Mouse (Mus musculus) intestine, postnatal 0 days (tissue): ENCODE data around the gene Mast4. TPM values are rescaled to one million over a fixed set of nuclear protein-coding genes. Genes with fewer than 3 reads are reported as not detected.

Experiments used
- ATAC-seq: fragments of 200-750 bp; cut with Nextera tagmentation; 2 replicates; pipeline ENCODE4 v1.8.0; 2017; ENCODE audit warnings: mild to moderate bottlenecking, moderate TSS enrichment, moderate library complexity
- H3K27ac ChIP-seq: fragments of 300-500 bp; sonication (generic); 2 replicates; pipeline ENCODE4 v1.5.1; 2014; ENCODE audit warnings: mild to moderate bottlenecking, low read depth, low read length, moderate library complexity
- H3K27me3 ChIP-seq: fragments of 300-500 bp; sonication (generic); replicated peaks from 2 replicates; pipeline ENCODE4 v1.6.1; 2014; ENCODE audit warnings: low read length, mixed read lengths; ENCODE audit not compliant: control insufficient read depth, insufficient read depth
- H3K36me3 ChIP-seq: fragments of 300-500 bp; sonication (generic); 2 replicates; pipeline ENCODE4 v1.6.1; 2014; ENCODE audit warnings: mild to moderate bottlenecking, moderate library complexity; ENCODE audit not compliant: control insufficient read depth, insufficient read depth
- H3K4me1 ChIP-seq: fragments of 300-500 bp; sonication (generic); replicated peaks from 2 replicates; pipeline ENCODE4 v1.6.1; 2014; ENCODE audit warnings: antibody characterized with exemption, low read length, mixed read lengths; ENCODE audit not compliant: control insufficient read depth, insufficient read depth
- H3K4me2 ChIP-seq: fragments of 300-500 bp; sonication (generic); replicated peaks from 2 replicates; pipeline ENCODE4 v1.6.1; 2014; ENCODE audit warnings: low read depth, mild to moderate bottlenecking, moderate library complexity
- H3K4me3 ChIP-seq: fragments of 300-500 bp; sonication (generic); 2 replicates; pipeline ENCODE4 v1.5.1; 2014; ENCODE audit warnings: low read depth, low read length
- H3K9ac ChIP-seq: fragments of 300-500 bp; sonication (generic); 2 replicates; pipeline ENCODE4 v1.6.1; 2014; ENCODE audit warnings: mild to moderate bottlenecking, low read depth, low read length
- H3K9me3 ChIP-seq: fragments of 300-500 bp; sonication (generic); 2 replicates; pipeline ENCODE4 v1.6.1; 2016; ENCODE audit warnings: mixed run types; ENCODE audit not compliant: control insufficient read depth
- CTCF ChIP-seq: sonication (generic); IDR thresholded peaks from 2 replicates; pipeline ENCODE4 v1.5.1; 2016; ENCODE audit warnings: low read depth, mild to moderate bottlenecking, control low read depth, antibody characterized with exemption, moderate library complexity
- WGBS: fragments of 180-500 bp; shearing (Covaris S2); extraction: QIAGEN DNeasy Blood & Tissue Kit; methylation state at CpG from one replicate; pipeline ENCODE4 v1.1.7; 2014; 5-methylcytosine and 5-hydroxymethylcytosine counted together
- polyA plus RNA-seq: library from polyadenylated mRNA; unstranded; fragments of >200 nt; fragmentation: Nextera tagmentation; extraction: Ambion mirVana; gene quantifications from 2 replicates; pipeline ENCODE4 v1.2.1, GENCODE M21; 2015

Gene Mast4
- polyA plus RNA-seq, 1 experiment from 2014 or later, result 6.1 TPM

- no peaks in the 10 kb centered on the region for H3K4me1 ChIP-seq
- WGBS, result 80% methylated on average over 9 of the region's 9 CpGs
- no peak for ATAC-seq
- no peaks in the 10 kb centered on the region for H3K27me3 ChIP-seq
- no peak overlapping the region for H3K4me2 ChIP-seq
- no peak for TF ChIP-seq CTCF
- no peak overlapping the region for H3K4me3 ChIP-seq
- no peaks in the 10 kb centered on the region for H3K9me3 ChIP-seq
- H3K27ac ChIP-seq, result no peak overlapping the region
- H3K9ac ChIP-seq, result no peak overlapping the region
- H3K36me3 ChIP-seq, result no peaks in the 10 kb centered on the region
Measured at GRCm38 (mm10) chr13:103206644-103207043, 127.7 kb downstream of the Mast4 start.

- Histone ChIP-seq H3K27ac (no peak overlapping the region), H3K4me1 (no peaks in the 10 kb centered on the region), H3K4me3 (no peak overlapping the region), H3K36me3 (no peaks in the 10 kb centered on the region), H3K4me2 (no peak overlapping the region), H3K27me3 (no peaks in the 10 kb centered on the region), H3K9me3 (no peaks in the 10 kb centered on the region), H3K9ac (no peak overlapping the region)
- 89% methylated on average over 5 of the region's 5 CpGs for WGBS
- TF ChIP-seq CTCF, result no peak
- no peak for ATAC-seq
Measured at GRCm38 (mm10) chr13:103205191-103205590, 129.1 kb downstream of the Mast4 start.

GRCm38 (mm10) chr13:103203376-103203895, 130.9 kb downstream of the Mast4 start:
- TF ChIP-seq CTCF, result no peak
- no peaks in the 10 kb centered on the region for H3K27me3 ChIP-seq
- no peak overlapping the region for H3K9ac ChIP-seq
- 55% methylated on average over 1 of the region's 1 CpGs for WGBS
- no peak for ATAC-seq
- H3K4me2 ChIP-seq, result no peak overlapping the region
- no peak overlapping the region for H3K4me3 ChIP-seq
- no peaks in the 10 kb centered on the region for H3K36me3 ChIP-seq
- H3K9me3 ChIP-seq, result no peaks in the 10 kb centered on the region
- H3K4me1 ChIP-seq, result no peaks in the 10 kb centered on the region
- no peak overlapping the region for H3K27ac ChIP-seq

- H3K4me2 ChIP-seq, result no peak overlapping the region
- ATAC-seq, result no peak
- no peaks in the 10 kb centered on the region for H3K27me3 ChIP-seq
- no peaks in the 10 kb centered on the region for H3K9me3 ChIP-seq
- H3K27ac ChIP-seq, result no peak overlapping the region
- no peaks in the 10 kb centered on the region for H3K4me1 ChIP-seq
- no peak overlapping the region for H3K9ac ChIP-seq
- 78% methylated on average over 10 of the region's 10 CpGs for WGBS
- H3K4me3 ChIP-seq, result no peak overlapping the region
- no peaks in the 10 kb centered on the region for H3K36me3 ChIP-seq
- no peak for TF ChIP-seq CTCF
Measured at GRCm38 (mm10) chr13:103201016-103201760, 133.1 kb downstream of the Mast4 start.

- Histone ChIP-seq H3K27me3 (no peaks in the 10 kb centered on the region), H3K36me3 (no peaks in the 10 kb centered on the region), H3K4me3 (no peak overlapping the region), H3K4me1 (no peaks in the 10 kb centered on the region), H3K27ac (no peak overlapping the region), H3K9ac (no peak overlapping the region), H3K9me3 (no peaks in the 10 kb centered on the region), H3K4me2 (no peak overlapping the region)
- ATAC-seq, result no peak
- no peak for TF ChIP-seq CTCF
- 25% methylated on average over 2 of the region's 2 CpGs for WGBS
Measured at GRCm38 (mm10) chr13:103199823-103200660, 134.3 kb downstream of the Mast4 start.

- Histone ChIP-seq H3K4me2 (no peak overlapping the region), H3K9ac (no peak overlapping the region), H3K4me3 (no peak overlapping the region), H3K36me3 (no peaks in the 10 kb centered on the region), H3K27me3 (no peaks in the 10 kb centered on the region), H3K27ac (no peak overlapping the region), H3K4me1 (no peaks in the 10 kb centered on the region), H3K9me3 (no peaks in the 10 kb centered on the region)
- TF ChIP-seq CTCF, result no peak
- ATAC-seq, result no peak
- 91% methylated on average over 9 of the region's 9 CpGs for WGBS
Measured at GRCm38 (mm10) chr13:103198210-103198940, 135.9 kb downstream of the Mast4 start.
